Mouse (Mus musculus) liver, adult 2 months (tissue): Measurements from ENCODE around the gene Slc9b1.

Experiments
- CTCF ChIP-seq: fragments of 200-500 bp; IDR thresholded peaks from 2 replicates; pipeline ENCODE4 v1.5.1; 2011; ENCODE audit warnings: low read depth, low read length, control low read depth
- POLR2A ChIP-seq: fragments of 200-500 bp; IDR thresholded peaks from 2 replicates; pipeline ENCODE4 v1.6.1; 2011; ENCODE audit warnings: low read length, control low read depth; ENCODE audit not compliant: insufficient read depth; ENCODE audit errors: extremely low read depth

- no peak for TF ChIP-seq POLR2A
- TF ChIP-seq CTCF: no peak
These were observed 91.8 kb downstream of the Slc9b1 start for GRCm38 (mm10) chr3:135439651-135440050.
